In the genomic region with DNA sequence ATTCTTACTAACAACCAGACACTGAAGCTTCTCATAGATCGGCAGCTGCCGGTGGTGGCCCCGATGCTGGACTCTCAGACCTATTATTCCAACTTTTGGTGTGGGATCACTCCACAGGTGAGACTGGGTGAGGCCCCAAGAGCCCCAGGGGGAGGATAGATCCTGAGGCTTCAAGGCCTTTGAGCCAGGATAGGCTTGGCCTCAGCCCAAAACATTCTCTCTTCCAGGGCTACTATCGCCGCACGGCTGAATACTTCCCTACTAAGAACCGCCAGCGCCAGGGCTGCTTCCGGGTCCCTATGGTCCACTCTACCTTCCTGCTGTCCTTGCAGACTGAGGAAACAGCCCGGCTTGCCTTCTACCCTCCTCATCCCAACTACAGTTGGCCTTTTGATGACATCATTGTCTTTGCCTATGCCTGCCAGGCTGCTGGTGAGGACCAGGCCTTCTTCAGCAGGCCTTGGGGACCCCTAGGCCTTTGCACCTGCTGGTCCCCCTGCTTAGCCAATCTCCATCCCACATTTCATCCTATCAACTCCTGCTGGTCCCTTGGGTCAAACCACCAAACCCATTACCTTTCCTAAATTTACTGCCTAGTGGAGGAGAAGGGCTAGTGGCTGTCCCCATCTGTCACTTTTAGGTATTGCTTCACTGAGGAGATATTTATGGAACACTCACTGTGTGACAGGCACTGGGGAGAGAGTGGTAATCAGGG, we compare ENCODE assay signal across 17 mouse cellular contexts. TPM values are rescaled to one million over a fixed set of nuclear protein-coding genes. Genes with fewer than 3 reads are reported as not detected.
DNase-seq lines count a peak whose midpoint lies in the region; ATAC-seq and TF ChIP-seq lines count a peak whose summit lies in the region.
"Had no signal": no experiment of that assay in that cellular context is flagged by ENCODE, and none has a peak within 500 bp of the region (broad histone marks: within the 10 kb centered on the region; RNA-seq: fewer than 3 reads in every experiment).

No protein-coding gene starts in this region.

- H3K4me2 ChIP-seq in hindbrain, embryonic 11.5 days (replicated peaks; ENCODE audit: low read depth, low read length), result no peak overlapping the region
- no peak overlapping the region for H3K4me2 ChIP-seq in hindbrain, postnatal 0 days (ENCODE audit: low read depth, low read length)
- H3K4me2 ChIP-seq in kidney, embryonic 14.5 days (replicated peaks; ENCODE audit: low read depth, low read length), result no peak overlapping the region
- H3K4me2 ChIP-seq: limb, embryonic 12.5 days; midbrain, embryonic 11.5 days had no signal

- DNase-seq in hindbrain, embryonic 11.5 days (ENCODE audit: low spot score), result no peak
- DNase-seq in hindbrain, postnatal 0 days (ENCODE audit: low spot score), result no peak
- peak; percentile 83 for DNase-seq in brain, adult 2 months (ENCODE audit: low read depth, low spot score)
- DNase-seq in cerebellum, adult 11-12 months, result peak; percentile 72
- DNase-seq in cerebellum, postnatal 10 days, result peak; percentile 46 to 55
- DNase-seq in left cerebral cortex, postnatal 25 days (ENCODE audit: low spot score in 2 of 2), result no peak
- DNase-seq: gastrocnemius, postnatal 10 days; kidney, adult 11 months; lung, postnatal 10 days; right cerebral cortex, postnatal 14 days; spleen, adult 18-20 months had no signal

- no peaks in the 10 kb centered on the region for H3K27me3 ChIP-seq in hindbrain, embryonic 11.5 days (ENCODE audit: control insufficient read depth, insufficient read depth, low read length)
- H3K27me3 ChIP-seq in hindbrain, postnatal 0 days (ENCODE audit: insufficient read depth, low read length), result no peaks in the 10 kb centered on the region
- no peaks in the 10 kb centered on the region for H3K27me3 ChIP-seq in kidney, embryonic 14.5 days (ENCODE audit: control insufficient read depth, insufficient read depth, low read length)
- H3K27me3 ChIP-seq: limb, embryonic 12.5 days had no signal

- H3K4me3 ChIP-seq in hindbrain, embryonic 11.5 days (ENCODE audit: low read depth, low read length), result no peak overlapping the region
- no peak overlapping the region for H3K4me3 ChIP-seq in hindbrain, postnatal 0 days (ENCODE audit: low read length)
- H3K4me3 ChIP-seq in kidney, embryonic 14.5 days (ENCODE audit: low read length), result no peak overlapping the region
- H3K4me3 ChIP-seq: forebrain, embryonic 10.5 days; heart, embryonic 10.5 days; limb, embryonic 12.5 days had no signal

- no peak for TF ChIP-seq CTCF in hindbrain, postnatal 0 days (IDR thresholded peaks at IDR 0.05; ENCODE audit: low read depth)

- H3K36me3 ChIP-seq in hindbrain, embryonic 11.5 days (ENCODE audit: control insufficient read depth, insufficient read depth, low read length), result no peaks in the 10 kb centered on the region
- 0 out of 2 replicates have a peak, but pooled peaks cover 4% of the 10 kb centered on the region for H3K36me3 ChIP-seq in hindbrain, postnatal 0 days (ENCODE audit: insufficient read depth, low read length)
- H3K36me3 ChIP-seq in kidney, embryonic 14.5 days (ENCODE audit: control insufficient read depth, insufficient read depth, low read length), result no peaks in the 10 kb centered on the region

- 0 out of 2 replicates have a peak overlapping the region, but pooled peaks have one; percentile 2 for H3K9ac ChIP-seq in hindbrain, embryonic 11.5 days (ENCODE audit: low read depth, low read length)
- H3K9ac ChIP-seq in hindbrain, postnatal 0 days (replicated peaks; ENCODE audit: low read length), result no peak overlapping the region
- H3K9ac ChIP-seq in kidney, embryonic 14.5 days (ENCODE audit: low read depth, low read length), result no peak overlapping the region
- H3K9ac ChIP-seq: limb, embryonic 12.5 days had no signal

- H3K9me3 ChIP-seq in hindbrain, embryonic 11.5 days (ENCODE audit: control insufficient read depth, low read length), result no peaks in the 10 kb centered on the region
- no peaks in the 10 kb centered on the region for H3K9me3 ChIP-seq in hindbrain, postnatal 0 days (ENCODE audit: low read length)
- H3K9me3 ChIP-seq in kidney, embryonic 14.5 days (ENCODE audit: control insufficient read depth, low read length), result no peaks in the 10 kb centered on the region
- H3K9me3 ChIP-seq: forebrain, embryonic 10.5 days; heart, embryonic 10.5 days; limb, embryonic 12.5 days had no signal

- H3K27ac ChIP-seq in hindbrain, embryonic 11.5 days (ENCODE audit: low read depth, low read length), result no peak overlapping the region
- no peak overlapping the region for H3K27ac ChIP-seq in hindbrain, postnatal 0 days
- no peak overlapping the region for H3K27ac ChIP-seq in kidney, embryonic 14.5 days (ENCODE audit: low read depth, low read length)
- H3K27ac ChIP-seq: forebrain, embryonic 10.5 days; heart, embryonic 10.5 days; limb, embryonic 12.5 days had no signal

- ATAC-seq in hindbrain, embryonic 11.5 days (ENCODE audit: low FRiP score), result no peak
- ATAC-seq in hindbrain, postnatal 0 days, result no peak
- ATAC-seq in kidney, embryonic 14.5 days (ENCODE audit: low FRiP score, low TSS enrichment), result no peak
- ATAC-seq: forebrain, embryonic 16.5 days had no signal

- intact Hi-C loops in left cerebral cortex, postnatal 25 days (cut with DNase I), result no loop called here

- whole genome bisulfite sequencing in hindbrain, embryonic 11.5 days, result 94% methylated on average over 10 of the region's 10 CpGs
- 83% methylated on average over 10 of the region's 10 CpGs for WGBS in hindbrain, postnatal 0 days
- 88% methylated on average over 10 of the region's 10 CpGs for WGBS in kidney, embryonic 14.5 days

- peaks cover 7% of the 10 kb centered on the region; the same call in 1 of the 2 replicates for H3K4me1 ChIP-seq in hindbrain, embryonic 11.5 days (replicated peaks; ENCODE audit: control insufficient read depth, insufficient read depth, low read length)
- H3K4me1 ChIP-seq in hindbrain, postnatal 0 days (ENCODE audit: insufficient read depth, low read length), result peaks cover 13% of the 10 kb centered on the region; the same call in 1 of the 2 replicates
- peaks cover 4% of the 10 kb centered on the region; the same call in 1 of the 2 replicates for H3K4me1 ChIP-seq in kidney, embryonic 14.5 days (ENCODE audit: control insufficient read depth, insufficient read depth, low read length)

RNA-seq across cellular contexts. Expression of gene Cercam, which starts 3.8 kb away (rescaled TPM):
- polyA plus RNA-seq in hindbrain, embryonic 11.5 days (2014; fragmentation: Nextera tagmentation; extraction: Ambion mirVana), result 16.9 and 17.1 TPM in 2 replicates
- total RNA-seq in hindbrain, postnatal 0 days (2014; rRNA removed), result 32.5 and 37.7 TPM in 2 replicates
- 17.8 and 20.6 TPM in 2 replicates for polyA plus RNA-seq in hindbrain, postnatal 0 days (2015; fragmentation: Nextera tagmentation; extraction: Ambion mirVana)
- 1 to 10 TPM; 4.6 to 5.8 TPM for total RNA-seq in left cerebral cortex, postnatal 25 days (2021)
- polyA plus RNA-seq in kidney, embryonic 14.5 days (2014; fragmentation: Nextera tagmentation; extraction: Ambion mirVana), result 8.9 and 15.6 TPM in 2 replicates

RNA-seq across cellular contexts. Expression of gene Odf2, which starts 16.3 kb away (rescaled TPM):
- 83.2 and 89.0 TPM in 2 replicates for polyA plus RNA-seq in hindbrain, embryonic 11.5 days (2014; fragmentation: Nextera tagmentation; extraction: Ambion mirVana)
- 73.1 and 81.7 TPM in 2 replicates for total RNA-seq in hindbrain, postnatal 0 days (2014; rRNA removed)
- polyA plus RNA-seq in hindbrain, postnatal 0 days (2015; fragmentation: Nextera tagmentation; extraction: Ambion mirVana), result 78.2 and 88.3 TPM in 2 replicates
- 10 to 100 TPM; 86.9 to 96.3 TPM for total RNA-seq in left cerebral cortex, postnatal 25 days (2021)
- polyA plus RNA-seq in kidney, embryonic 14.5 days (2014; fragmentation: Nextera tagmentation; extraction: Ambion mirVana), result 43.8 and 79.9 TPM in 2 replicates

RNA-seq across cellular contexts. Expression of gene Urm1, which starts 52.9 kb away (rescaled TPM):
- polyA plus RNA-seq in hindbrain, embryonic 11.5 days (2014; fragmentation: Nextera tagmentation; extraction: Ambion mirVana), result 17.4 and 29.0 TPM in 2 replicates
- total RNA-seq in hindbrain, postnatal 0 days (2014; rRNA removed), result 46.1 and 70.7 TPM in 2 replicates
- polyA plus RNA-seq in hindbrain, postnatal 0 days (2015; fragmentation: Nextera tagmentation; extraction: Ambion mirVana), result 28.7 and 29.3 TPM in 2 replicates
- 10 to 100 TPM; 52.5 to 53.9 TPM for total RNA-seq in left cerebral cortex, postnatal 25 days (2021)
- polyA plus RNA-seq in kidney, embryonic 14.5 days (2014; fragmentation: Nextera tagmentation; extraction: Ambion mirVana), result 27.3 and 29.2 TPM in 2 replicates

Comparison
In these comparisons a context has a peak if more than half of its experiments do, and no peak if none do; other contexts are left out.
1. DNase-seq: peak in brain, adult 2 months (single experiment), cerebellum, adult 11-12 months (single experiment) and cerebellum, postnatal 10 days (2 of 2); none in hindbrain, embryonic 11.5 days (single experiment), hindbrain, postnatal 0 days (single experiment) and left cerebral cortex, postnatal 25 days (0 of 2).